Mouse (Mus musculus): ENCODE measurements around the gene Apbb2. TPM values are rescaled to one million over a fixed set of nuclear protein-coding genes. Genes with fewer than 3 reads are reported as not detected.

The Apbb2 gene
- total RNA-seq, 2 experiments from 2014 or later: 47.3 to 60.3 TPM

DNA sequence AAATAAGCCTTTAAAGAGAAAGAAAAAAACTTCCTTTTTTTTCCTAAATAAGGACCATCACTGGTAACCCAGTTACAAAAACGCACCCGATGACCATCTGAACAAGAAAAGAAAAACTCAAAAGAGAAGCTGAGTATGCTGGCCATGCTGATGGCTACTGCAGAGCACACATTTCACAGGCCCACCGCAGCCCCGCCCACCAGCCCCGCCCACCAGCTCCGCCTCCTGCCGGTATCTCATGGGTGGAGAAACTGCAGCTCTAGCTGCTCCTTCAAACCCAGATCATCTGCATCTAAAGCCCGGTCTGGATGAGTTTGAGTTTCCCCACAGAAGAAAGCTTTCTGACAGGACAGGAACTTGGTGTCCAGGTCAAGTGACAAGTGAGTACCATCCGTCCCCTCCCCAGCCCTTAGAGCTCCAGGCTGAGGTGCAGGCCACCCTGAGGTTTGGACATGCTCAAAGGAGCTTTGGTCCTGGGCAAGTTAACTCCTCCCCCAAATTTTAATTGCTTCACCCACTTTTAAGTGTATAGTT lies 16.2 kb downstream of the Apbb2 start:
- DNase-seq: peak; percentile 33

DNA sequence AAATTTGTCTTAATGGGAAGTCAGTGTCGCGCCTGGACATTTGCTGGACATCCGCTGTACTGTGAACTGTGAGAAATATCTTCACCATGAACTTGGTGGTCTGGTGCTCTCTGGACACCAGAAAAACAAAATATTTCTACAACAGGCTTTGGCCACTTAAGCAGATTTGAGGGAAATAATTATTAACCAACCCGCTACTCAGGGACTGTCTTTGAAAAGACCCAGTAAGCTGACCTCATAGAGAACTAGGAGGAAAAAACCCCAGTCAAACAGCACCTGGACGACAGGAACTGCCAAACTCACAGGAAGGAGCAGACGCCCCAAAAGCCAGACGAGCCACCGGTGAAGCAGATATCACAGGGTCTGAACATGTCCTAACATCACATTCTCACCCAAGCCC lies 18.2 kb downstream of the Apbb2 start:
- DNase-seq: no peak

DNA sequence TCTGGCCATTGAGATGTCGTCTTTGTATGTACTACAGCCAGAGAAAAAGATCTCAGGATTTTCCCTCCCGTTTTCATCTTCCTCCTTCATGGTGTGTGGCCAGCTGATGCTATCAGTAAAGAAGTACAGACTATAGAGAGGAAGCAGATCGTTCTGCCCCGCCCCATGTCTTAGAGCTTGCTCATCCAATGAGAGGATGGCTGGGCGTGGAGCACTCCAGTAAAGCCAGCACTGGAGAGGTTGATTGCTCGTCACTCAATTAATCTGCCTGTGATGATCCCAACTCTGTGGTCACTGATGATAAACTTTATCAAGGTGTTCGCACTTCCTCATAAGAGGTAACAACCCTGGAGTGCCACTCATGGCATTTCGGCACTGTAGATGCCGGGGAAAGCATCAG lies 18.7 kb downstream of the Apbb2 start:
- DNase-seq: no peak

DNA sequence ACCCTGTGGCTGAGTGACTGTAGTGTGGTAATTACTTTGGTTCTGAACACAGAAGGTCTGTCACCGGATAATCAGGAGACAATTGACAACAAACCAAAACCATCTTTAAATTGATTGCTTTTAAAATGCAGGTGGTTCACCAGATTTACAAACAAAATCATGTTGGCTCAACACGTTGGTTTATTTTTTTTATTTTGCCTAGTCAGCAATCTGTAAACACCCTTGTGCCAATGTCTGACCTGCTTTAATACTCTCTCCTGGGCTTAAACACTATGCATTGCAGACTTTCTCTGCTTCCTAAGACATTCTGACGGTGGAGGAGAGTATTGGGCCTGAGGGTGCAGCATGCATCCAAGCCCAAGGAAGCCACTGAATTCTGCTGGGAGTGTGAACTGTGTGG lies 22.3 kb downstream of the Apbb2 start:
- DNase-seq: no peak

DNA sequence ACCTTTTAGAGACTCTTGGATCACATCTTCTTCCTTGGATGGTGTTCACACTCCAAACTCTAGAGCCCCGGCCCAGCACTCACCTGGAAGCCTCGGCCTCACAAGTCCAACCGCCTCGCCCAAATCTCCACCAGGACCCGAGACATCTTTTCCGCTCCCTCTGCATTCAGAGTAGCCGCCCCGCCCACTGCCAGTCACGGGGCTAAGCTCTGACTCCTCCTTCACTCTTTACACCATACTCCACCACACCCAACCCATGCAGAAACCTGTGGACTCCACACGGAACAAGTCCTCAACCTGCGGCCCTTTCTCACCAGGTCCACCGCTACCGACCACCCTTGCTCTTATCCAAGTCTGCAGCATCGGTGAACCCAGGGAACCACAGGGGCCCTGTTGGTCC lies 23.7 kb downstream of the Apbb2 start:
- no peak for DNase-seq

DNA sequence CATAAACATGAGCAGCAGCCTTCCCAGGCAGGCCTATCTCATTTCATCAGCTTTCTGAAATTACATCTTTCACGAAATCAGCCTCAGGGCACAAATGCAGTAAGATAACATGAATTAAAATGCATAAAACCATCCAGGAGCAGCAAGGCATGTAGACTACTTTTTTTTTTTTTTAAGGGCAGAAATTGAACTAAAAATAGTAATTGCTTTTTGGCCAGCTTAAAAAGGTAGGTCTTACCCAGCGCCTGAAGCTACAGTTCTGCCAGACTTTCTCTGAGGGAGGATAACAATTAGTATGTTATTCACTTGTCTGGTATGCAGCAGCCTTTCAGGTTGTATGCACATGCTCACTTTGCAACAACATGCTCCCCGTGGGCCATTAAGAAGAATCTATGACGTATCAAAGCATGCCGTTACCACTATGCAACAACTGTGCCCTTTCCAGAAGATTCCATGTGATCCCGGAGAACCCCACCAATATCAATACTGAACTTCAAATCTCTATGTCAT lies 32.3 kb downstream of the Apbb2 start:
- no peak for DNase-seq

DNA sequence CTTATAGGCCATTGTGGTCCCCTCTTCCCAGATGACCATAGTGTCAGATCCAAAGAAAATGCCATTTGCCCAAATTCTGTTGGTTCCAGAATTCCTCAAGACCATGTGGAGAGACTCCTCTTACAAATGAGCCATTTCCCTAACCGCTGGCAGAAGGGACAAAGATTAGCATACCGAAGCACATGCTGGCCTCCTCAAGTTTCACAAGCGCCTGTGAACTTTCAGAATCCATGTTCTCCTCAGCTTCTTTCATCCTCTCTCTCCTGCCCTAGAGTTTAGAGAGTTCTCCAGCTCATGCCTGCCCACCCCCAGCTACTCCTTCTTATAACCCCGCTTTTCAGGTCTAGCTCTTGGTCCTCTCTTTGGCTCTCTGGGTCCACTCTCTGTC lies 35.6 kb downstream of the Apbb2 start:
- no peak for DNase-seq

DNA sequence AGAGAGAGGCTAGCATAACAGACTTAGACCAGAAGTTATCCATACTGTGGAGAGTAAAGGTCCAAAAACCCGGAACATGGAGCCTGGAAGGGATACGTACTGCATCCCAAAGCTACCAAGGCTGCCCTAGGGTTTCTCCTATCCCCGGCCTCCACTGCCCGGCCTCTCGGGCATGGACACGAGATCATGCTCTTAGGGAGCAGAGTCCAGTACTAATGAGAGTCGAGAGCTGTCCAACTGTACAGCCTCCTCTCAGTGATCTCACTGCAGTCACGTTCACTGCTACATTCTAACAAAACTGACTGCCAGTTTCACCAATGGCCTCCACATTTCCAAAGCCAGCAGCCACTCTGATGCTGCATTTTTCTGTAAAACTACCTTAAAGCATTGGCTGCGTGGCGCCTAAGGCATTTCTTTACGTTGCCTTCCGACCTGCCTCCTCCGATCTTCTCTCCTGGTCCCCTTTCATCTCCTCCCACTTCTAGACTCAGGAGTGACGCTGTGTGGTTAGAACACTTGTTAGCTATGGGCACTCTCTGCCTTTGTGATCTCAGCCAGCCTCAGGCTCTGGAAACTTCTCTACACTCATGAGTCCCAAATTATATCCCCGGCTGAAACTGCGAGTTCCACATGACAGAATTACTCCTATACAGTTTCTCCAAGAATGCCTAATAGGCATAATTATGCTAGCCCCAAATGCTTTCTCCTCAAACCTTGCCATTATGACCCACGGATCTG lies 36.1 kb downstream of the Apbb2 start:
- no peak for DNase-seq

DNA sequence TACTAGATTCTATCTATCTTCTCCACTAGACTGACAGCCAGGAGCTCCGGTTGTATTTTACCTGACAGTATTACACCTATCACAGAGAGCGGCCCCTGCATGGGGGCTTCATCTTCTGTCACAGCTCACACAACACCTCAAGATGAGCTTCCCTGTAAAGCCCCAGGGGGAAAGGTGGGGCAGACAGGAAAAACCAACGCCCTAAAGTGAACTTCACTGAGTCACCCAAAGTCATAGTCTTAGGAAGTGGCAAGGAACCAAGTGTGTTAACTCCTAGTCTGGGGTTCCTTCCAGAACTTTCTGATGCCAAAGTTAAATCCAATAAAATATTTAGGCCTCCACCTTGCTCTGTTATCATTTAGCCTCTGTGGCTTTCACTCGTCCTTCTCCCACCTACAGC lies 39.5 kb downstream of the Apbb2 start:
- no peak for DNase-seq

DNA sequence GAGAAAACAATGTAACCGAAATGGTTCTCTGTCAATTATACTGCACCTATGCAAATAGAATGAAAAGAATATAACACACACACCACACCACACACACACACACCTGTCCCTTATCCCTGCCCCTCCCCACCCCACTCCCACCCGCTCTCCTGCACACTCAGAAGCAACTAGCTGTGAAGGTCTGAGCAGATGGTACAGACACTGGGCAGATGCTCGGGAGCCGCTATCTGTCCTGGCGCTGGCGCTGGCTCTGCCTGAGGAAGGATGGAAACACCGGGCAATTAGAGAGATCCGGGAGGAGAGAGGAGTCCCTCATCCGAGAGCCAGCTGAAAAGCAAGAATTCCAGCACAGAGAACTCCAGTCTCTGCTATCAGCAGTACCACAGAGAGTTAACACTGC lies 42.3 kb downstream of the Apbb2 start:
- no peak for DNase-seq

DNA sequence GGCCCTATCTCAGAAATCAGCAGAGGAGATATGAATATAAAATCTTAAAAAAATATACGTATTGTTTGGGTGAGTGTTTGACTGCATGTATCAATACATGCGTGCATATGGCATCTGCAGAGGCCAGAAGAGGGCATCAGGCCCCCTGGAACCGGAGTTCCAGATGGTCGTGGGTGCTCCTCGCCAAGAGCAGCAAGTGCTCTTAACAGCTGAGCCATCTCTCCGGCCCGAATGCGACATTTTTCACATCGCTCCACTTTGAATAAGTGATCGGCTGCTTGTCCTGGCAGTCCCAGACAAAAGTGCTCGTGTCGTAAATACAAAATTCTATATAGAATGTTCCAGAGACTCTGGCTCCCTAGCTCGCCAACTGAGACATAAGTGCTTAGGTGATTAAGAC lies 43.4 kb downstream of the Apbb2 start:
- no peak for DNase-seq

DNA sequence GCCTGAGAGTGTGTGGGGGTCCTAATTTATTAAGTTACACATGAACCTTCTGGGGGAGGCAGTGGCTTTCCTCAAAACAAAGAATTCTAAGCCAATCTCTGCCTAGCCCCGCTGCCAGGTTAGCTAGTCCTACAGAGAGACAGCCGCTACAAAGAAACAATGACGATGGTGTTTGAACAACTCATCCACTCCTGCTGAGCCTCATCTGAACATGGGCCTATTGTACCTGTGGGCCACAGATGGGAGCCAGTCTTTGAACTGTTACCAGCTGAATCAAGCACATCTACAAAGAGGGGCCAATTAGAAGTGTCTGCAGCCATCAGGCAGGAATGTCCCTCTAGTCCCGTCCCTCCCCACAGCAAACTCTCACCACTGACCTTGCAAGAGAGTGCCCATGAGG lies 45.3 kb downstream of the Apbb2 start:
- DNase-seq: no peak

DNA sequence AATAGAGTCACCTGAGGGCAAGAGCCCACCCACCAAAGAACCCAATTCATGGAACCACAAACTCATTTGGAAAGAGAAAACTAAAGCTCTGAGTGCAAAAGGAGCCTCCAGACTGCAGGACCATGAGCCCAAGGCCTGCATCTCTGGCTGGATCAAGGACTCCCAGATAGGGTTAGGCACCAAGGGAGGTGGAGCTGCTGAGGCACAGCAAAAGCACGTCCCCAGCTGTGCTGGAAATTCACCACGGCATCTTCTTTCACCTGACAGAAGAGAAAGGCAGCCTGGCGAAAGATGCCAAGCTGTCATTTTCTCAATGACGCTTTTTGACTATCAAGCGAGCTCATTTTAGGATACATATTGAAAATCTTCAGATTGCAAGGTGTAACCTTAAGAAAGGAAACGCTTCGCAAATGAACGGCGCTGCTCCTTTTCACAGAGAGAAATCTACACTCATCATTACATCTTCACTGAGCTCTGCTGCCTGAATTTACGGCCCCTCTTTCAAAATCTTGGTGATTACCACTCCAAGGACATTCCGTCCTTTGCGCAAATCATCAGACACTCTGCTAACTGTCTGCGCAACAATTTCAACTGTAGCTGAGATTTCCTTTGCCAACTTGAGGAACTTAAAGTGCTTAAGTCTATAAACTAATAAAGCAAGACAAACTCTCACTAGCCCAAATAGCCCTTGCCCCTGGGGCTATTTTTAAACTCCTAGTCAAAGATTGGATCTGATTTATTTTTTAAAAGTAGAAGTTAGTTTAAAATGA lies 46.3 kb downstream of the Apbb2 start:
- DNase-seq: peak; percentile 53

DNA sequence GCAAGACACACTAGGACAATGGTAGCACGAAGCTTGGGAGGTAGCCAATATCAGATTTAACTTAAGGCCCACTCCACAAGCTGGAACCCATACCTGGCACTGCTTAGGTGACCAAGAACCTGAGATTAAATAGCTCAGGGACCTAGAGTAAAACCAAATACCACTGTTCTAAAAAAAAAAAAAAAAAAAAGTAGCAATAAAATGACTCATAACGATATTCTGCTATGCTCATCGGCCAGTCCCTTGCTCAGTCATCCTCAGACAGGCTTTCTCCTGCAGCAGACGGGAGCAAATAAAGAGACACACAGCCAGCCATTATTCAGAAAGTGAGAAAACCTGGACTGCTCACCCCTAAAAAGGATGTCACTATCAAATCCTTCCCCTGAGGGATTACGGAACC lies 47.9 kb downstream of the Apbb2 start:
- no peak for DNase-seq

DNA sequence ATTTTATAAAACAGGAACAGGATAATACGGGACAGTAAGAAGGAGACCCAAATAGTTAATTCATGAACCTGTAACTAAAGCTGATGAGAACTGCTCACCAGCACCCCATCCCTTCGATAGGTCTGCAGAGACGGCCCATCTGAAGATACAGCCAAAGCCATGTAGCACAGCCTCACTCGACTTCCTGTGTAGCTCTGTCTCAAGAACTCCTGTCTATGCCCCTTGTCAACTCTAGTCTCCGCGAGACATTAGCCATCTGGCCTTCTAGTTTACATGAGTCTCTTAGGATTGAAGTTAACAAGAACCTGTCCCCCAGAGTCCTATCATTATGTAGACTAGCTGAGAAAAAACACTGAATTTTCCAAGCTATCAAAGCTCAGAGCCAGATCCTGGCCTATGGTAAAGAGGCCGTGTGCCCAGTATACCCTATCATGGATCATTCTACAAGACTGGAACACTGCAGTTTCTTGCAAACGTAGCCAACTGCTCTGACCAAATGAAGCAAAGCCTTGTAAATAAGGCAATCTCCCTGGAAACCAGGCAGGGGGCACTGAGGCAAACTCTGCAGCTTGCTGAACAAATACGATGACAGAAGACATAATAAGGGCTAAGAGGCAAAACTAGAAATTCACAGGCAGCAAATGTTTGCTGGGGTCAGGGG lies 49.3 kb downstream of the Apbb2 start:
- no peak for DNase-seq

DNA sequence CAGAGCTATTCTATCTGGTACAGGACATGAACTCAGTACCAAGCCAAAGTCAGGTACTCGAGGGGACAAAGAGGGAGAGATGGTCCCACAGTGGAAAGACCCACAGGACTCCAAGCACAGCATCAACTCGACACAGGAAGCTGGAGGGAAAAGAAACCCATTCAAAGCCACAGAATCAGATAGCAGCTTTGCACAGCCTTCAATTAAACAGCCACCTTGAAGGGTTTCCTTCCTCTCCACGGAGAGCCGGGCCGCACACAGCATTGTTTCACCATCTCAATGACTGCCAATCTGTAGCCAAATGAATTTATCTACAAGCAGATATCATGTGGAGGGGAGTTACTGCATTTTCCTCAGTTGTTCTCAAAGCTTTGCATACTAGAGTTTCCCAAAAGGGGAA lies 50.6 kb downstream of the Apbb2 start:
- DNase-seq: no peak

DNA sequence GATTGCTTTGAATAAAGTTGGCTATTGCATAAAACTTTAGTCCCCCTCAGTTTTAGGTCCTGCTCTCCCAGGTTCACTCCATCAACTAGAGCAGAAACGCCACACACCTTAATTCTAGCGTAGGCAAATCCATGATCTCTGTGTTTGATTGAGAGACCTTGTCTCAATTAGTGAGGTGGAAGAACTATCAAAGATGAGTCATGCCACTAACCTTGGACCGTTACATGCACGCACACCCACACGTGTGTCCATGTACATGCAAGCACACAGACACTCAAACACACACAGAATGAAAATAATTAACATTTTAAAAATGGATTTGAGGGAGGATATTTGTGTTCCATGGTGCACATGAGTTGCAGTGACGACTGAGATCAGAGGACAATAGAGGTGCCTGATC lies 51.2 kb downstream of the Apbb2 start:
- no peak for DNase-seq

DNA sequence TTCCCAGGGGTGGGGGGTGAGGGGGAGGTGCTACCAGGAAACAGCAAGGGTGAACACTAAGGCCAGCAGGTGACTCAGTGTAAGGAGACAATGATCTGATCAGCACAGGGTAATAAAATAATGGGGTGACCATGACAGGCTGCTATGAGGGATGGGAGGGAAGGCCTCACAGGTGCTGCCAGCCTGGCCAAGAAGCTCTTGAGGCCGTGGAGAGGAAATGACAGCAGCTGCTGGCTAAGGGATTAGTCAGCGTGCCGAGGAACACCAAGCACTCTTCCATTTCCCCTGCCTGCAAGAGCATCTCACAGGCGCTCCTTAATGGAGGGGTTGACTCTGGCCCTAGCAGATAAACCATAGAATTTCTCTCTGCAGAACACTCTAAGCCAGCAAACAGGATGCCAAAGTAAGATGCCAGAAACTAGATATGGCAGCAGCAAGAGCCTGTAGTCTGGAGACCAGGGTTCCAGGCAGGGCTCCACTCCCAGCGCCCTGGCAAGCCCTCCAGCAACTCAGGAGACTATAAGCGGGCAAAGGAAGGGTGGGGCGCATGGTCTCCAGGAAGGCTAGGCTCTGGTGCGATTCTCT lies 58.9 kb downstream of the Apbb2 start:
- peak; percentile 37 for DNase-seq

DNA sequence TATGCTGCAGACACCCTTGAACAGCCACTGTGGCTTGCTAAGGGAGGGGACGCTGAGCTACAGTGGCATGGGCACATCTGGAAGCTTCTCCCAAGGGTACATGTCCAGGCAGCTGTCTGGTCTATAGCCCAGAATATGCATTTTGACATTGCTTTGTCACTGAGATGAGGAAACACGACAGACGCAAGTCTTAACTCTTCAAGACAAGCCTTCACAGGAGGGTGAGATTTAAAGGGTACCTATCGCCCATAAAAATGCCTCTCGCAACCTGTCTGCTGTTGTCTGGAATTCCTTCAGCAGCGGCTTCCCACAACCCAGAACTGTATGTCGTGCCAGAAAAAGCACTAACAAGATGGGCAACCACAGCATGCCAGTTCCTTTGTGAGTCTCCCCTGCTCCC lies 60.5 kb downstream of the Apbb2 start:
- DNase-seq: no peak

DNA sequence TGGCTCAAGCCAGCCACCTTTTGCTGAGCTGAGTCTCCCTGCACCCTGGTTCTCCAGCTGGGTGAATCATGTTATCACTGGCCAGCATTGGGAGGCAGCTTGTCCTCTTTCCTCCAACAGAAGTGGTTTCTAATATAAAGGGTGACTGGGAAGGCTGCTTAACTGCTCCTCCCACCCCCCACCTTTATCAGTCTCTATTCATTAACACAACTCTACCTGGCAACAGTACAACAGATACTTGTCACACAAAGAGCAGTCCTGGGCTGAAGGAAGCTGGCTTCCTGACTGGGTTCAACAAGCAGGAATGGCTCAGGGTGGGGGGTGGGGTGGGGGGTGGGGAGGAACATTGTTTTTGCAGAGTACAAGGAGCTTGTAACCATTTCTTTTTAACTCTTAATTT lies 64.7 kb downstream of the Apbb2 start:
- DNase-seq: no peak

DNA sequence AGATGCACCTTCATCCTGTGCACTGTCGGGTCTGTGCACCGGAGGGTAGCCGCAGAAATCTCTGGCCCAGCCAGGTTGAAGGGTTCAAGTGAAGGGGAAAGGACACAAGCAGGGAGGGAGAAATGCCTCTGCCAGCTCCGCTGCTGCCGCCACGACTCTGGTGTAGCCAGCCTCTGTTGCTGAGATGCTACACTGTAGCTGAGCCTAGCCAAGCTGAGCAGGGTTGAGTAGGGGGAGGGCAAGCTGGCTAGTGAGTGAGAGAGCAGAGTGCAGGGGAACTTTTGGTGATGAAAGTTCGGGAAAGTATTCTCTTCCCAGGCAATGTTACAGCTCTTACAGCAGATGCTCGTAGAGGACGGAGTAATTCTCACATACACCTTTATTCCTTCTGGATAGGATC lies 66.3 kb downstream of the Apbb2 start:
- DNase-seq: no peak

DNA sequence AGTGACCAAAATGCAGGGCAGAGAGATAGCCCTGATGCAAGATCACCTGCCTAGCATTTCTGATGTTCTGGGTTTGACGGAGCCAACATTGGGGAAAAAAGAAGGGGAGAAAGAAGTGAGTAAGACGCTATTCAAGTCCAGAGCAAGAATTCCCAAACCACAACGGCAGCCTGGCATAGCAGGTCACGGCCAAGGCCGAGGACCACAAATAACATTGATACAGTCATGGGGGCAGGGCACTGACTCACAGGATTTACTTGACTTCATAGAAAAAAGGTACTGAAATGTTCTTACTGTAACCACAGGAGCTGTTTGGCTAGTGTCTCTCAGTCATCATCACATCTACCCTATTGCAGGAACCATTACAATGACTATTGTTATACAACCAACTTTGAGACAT lies 68.3 kb downstream of the Apbb2 start:
- peak; percentile 59 for DNase-seq

DNA sequence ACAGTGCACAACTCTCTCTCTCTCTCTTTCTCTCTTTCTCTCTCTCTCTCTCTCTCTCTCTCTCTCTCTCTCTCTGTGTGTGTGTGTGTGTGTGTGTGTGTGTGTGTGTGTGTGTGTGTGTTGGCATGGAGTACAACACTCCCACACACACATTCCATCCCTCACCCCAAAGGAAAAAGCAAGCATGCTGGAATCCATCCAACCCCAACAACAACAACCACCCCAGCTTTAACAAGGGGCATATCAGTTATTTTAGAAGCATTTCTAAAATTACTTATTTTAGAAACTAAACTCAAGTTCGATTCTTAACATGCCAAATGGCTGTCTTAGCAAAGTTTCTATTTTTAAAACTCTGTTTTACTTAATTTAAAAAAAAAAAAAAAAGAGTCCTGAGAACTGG lies 68.9 kb downstream of the Apbb2 start:
- DNase-seq: no peak

Data from adrenal gland, postnatal 10 days (tissue).